Mouse (Mus musculus) neural tube, embryonic 10.5 days (tissue): Measurements from ENCODE around the gene Fnbp1.

ENCODE experiments used
- DNase-seq: peaks from one replicate; pipeline ENCODE4 v3.0.0-alpha.2; 2017; ENCODE audit warnings: low spot score; ENCODE audit errors: extremely low spot score

Fnbp1 gene

DNA sequence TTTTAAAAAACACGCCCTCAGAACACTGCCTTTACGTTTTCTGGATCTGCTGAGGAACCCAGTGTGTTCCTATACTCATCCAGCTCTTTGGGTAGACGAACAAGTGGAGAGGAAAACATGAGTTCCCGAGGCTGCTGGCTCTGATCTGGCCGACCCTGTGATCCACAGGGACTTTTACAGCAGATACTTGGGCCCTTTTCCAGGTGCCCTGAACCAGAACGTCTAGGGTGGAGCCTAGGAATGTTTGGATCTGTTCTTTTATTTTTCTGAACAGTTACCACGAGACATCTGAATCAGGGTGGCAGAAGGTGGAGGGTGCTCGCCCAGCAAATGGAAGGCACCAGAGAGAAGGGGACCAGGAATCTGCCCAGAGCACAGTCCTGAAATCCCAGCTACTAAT, 42.7 kb downstream of the Fnbp1 start:
- DNase-seq = no peak

- no peak for DNase-seq
Observed at GRCm38 (mm10) chr2:31098616-31099015, 43.2 kb downstream of the Fnbp1 start.

DNA sequence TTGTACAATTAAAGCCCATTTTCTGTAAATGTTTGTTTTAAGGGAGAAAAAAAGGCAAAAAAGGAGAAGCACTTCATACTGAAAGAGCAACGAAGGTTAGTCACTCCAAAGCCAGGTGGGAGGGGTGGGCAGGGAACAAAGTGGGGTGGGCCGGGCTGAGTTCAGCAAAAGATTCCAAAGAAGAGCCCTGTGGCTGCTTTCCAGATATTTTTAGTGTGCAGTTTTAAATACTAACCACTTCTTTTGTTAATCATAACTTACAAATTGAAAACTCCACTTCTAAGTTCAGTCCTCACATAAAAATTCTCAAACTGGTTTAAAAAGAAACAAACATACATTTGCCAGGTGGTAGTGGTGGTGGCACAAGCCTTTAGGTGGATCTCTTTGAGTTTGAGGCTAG, 44.5 kb downstream of the Fnbp1 start:
- DNase-seq = no peak

DNA sequence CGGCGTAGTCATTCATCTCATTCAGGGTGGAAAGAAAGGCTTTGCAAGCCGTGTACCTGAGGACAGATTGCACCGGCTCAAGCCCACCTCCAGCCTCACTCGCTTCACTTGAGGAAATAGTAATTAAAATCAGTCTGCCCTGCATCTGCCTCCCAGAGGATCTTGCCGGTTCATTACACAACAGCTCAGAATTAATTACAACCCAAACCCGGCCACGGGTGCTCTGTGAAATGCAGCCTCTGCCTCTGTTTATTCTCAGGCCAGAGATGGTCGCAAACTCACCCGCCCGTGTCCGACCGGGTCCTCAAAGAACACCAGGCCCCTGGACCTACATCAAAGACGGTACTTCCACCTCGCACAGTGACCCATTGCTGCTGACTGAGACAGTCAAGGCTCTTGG, 45.7 kb downstream of the Fnbp1 start:
- DNase-seq = no peak

DNA sequence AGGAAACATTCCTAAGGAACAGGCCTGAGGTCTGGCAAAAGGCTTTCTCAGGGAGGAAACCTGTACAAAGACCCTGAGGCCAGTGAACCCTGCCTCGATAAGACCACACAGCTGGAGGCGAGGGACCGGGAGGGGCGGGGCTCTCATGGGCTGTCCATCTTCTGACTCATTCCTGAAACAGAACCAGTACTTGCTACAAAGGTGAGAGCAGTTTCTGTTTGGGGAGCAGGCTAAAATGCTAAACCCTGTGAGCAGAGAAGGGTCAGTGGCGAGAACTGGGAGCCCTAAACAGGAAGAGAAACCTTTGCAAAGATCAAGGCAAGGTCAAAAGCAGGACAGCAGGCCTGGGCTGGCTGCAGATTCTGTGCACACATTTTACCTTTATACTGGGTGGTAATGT, 47.2 kb downstream of the Fnbp1 start:
- DNase-seq = no peak

- no peak for DNase-seq
Observed at GRCm38 (mm10) chr2:31092939-31093338, 48.9 kb downstream of the Fnbp1 start.

DNA sequence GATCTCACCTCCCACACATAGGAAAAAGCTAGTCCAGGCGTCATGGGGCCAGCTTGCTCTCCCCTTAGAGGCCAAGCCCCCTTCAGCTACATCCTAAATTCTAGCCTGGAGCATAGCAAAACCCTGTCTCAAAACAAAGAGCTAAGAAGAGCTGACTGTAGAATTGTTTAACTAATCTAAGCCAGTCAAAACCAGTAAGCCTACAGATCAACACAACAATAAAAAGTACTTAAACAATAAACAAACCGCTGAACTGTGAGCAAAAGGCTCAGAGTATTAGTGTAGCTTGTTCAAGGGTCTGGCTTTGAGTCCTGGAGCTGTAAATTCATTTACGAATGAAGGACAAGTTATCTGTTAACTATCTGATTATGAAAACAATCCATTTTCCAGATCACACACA, 50.6 kb downstream of the Fnbp1 start:
- no peak for DNase-seq

GRCm38 (mm10) chr2:31089607-31090006, 52.2 kb downstream of the Fnbp1 start:
- no peak for DNase-seq

DNA sequence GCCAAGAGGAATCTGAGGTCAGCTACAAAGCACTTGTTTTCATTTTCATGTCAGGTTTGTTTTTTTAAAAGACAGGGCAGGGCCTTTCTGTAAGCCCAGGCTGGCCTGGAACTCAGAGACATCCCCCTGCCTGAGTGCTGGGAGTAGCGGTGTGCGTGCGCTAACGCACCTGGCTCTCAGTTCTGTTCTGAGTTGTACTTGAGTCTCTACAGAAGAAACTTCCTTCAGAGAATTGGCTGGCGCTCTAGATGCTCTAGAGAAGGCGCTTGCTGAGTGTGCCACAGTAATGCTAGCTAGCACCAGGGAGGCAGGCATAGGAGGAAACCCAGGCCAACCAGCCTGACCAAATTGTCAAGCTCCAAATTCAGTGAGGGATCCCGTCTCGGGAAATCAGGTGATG, 52.9 kb downstream of the Fnbp1 start:
- DNase-seq = no peak

DNA sequence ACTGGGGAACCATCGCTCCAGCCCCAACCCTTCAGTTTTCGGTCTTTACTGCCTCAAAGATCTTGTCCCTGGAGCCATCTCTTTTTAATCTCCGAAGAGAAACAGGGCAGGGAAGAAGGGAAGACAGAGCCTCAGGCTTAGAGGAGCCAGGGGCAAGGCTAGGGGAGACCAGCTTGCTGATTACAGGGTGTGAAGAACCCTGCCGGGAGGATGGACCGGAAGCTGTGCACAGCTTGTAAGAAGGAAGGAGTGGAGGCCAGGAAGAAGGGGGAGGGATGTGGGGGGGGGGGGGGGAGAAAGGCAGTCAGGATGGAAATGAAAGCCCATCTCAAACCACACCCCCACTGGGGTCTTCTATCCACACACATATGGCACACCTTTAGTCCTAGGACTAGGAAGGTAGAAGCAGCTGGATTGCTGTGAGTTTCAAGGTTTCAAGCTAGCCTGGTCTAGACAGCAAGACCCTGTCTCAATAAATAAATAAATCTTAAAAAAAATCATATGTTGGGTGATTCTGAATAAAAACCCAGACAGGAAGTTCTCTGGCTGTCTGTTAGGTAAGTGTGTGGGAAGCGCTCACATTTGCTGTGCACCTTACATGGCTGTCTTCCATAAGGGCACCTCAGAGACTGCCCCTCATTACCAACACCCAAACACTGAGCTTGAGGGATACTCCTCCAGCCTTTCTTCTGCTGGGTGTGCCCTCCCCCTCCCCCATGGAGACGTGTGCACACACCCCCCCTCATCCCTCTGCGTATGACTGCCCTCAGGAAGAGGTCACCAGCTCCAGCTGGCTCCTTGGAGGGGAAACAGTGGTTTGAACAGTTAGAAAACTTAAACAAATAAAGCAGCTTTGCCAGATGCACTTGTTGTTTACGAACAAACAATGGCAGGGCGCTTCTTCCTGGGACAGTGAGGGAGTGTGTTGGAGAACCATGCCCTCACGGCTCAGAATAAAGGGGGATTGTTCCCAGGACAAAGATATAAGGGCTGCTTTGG, 53.8 kb downstream of the Fnbp1 start:
- DNase-seq = peak; percentile 41

GRCm38 (mm10) chr2:31087085-31087484, 54.7 kb downstream of the Fnbp1 start:
- no peak for DNase-seq

DNA sequence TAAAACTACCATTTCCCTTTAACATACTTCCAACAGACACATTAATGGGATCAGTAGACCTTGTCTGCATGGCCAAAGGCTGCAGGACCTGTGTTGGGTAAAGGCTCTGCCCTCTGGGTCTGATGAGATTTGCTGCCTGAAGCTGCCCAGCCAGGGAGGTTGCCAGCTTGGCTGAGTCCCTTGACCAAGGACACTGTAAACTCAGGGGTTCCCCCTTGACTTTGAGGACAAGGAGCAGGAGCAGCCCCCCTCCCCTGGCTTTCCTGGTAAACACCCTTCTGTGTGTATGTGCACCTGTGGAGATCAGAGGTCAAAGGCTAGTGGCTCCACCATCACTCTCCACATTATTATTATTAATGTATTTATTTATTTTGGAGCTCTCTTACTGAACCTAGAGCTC, 55.3 kb downstream of the Fnbp1 start:
- DNase-seq = no peak

GRCm38 (mm10) chr2:31084169-31084850, 57.5 kb downstream of the Fnbp1 start:
- DNase-seq = no peak

DNA sequence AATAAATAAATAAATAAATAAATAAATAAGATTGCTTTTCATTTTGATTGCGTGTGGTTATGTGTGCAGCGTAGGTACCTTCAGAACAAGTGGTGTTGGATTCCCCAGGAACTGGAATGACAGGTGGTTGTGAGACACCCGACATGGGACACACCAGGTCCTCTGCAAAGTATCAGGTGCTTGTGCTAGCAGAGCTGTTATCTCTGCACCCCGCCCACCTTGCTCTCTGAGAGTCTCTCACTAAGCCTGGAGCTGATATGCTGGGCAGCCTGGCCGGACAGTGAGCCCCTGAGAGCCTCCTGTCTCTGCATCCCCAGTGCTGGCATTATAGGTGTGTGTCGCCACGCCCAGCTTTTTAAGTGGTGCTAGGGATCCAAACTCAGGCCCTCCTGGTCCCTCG, 58.4 kb downstream of the Fnbp1 start:
- DNase-seq = no peak

DNA sequence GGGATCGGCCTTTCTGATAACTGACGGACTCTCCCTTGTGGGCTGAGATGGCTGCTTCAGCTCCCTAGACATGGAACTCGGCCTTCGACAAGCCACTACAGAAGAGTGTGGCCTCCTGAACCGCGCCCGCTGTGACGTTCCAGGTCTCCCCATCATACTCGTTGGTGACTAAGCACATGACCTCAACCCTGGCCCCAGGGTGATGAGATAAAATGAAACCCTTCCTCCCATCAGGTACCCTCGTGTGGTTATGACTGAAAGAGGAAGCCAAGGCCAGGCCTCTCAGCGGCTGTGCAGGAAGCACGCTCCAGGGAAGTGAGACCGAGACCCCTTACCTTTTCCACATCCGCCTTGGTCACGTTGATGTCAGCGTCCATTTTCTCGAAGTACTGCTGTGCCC, 59.2 kb downstream of the Fnbp1 start:
- DNase-seq = no peak

DNA sequence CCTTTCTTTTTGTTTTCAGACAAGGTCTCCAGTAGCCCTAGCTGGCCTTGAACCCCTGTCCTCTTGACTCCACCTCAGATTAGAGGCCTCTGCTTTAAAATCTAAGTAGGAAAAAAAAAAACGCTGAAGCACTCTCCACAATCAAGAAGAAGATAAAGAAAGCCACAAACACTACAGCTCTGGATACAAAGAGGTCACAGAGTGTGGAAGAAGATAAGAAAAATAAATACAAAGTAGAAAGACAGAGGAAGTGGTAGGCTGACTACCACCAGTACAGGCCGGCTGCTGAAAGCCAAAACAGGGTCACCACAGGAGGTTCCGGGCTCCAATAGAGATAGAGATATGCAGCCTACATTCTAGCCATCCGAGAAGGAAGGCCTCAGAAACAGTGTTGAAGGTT, 60.5 kb downstream of the Fnbp1 start:
- DNase-seq = no peak

- no peak for DNase-seq
Observed at GRCm38 (mm10) chr2:31079117-31079516, 62.7 kb downstream of the Fnbp1 start.

DNA sequence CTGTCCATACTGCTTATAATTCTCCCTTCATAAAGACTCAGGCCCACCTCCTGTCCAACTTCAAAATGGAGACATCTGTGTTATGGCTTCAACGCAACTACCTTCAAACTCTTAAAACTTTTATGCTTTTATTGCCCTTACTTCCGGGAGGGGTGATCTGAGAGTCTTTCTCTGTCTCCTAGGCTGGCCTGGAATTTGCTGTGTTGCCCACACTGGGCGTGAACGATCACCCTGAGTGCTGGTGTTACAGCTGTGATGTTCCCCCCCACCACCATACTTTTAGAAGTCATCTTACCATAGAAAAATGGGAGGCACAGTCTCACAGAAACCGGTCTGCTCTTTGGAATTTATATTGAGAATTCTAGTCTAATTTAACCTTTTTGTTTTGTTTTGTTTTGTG, 64.2 kb downstream of the Fnbp1 start:
- no peak for DNase-seq

DNA sequence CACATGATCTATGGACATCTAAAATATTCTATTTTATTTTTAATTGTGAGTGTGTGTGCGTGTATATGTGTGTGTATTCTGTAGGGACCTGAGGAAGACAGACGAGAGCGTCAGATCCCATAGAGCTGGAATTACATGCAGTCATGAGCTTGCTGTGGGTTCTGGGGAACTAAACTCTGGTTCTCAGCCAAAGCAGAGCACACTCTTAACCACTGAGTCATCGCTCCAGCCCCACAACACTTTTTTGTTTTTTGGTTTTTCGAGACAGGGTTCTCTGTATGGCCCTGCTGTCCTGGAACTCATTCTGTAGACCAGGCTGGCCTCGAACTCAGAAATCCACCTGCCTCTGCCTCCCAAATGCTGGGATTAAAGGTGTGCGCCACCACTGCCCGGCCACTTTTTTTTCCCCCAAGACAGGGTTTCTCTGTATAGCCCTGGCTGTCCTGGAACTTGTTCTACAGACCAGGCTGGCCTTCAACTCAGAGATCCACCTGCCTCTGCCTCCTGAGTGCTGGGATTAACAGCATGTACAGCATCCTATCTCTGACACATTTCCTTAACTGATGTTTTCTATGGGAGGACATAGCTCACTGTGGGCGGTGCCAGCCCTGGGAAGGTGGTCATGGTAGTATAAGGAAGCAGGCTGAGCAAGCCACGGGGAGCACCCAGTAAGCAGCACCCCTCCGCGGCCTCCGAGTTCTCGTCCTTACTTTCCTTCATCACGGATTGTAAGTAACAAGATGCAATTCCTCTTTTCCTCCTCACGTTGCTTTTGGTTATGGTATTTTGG, 65.3 kb downstream of the Fnbp1 start:
- DNase-seq = no peak

- DNase-seq = no peak
Observed at GRCm38 (mm10) chr2:31075836-31076235, 66.0 kb downstream of the Fnbp1 start.

- DNase-seq = no peak
Observed at GRCm38 (mm10) chr2:31075168-31075567, 66.6 kb downstream of the Fnbp1 start.

DNA sequence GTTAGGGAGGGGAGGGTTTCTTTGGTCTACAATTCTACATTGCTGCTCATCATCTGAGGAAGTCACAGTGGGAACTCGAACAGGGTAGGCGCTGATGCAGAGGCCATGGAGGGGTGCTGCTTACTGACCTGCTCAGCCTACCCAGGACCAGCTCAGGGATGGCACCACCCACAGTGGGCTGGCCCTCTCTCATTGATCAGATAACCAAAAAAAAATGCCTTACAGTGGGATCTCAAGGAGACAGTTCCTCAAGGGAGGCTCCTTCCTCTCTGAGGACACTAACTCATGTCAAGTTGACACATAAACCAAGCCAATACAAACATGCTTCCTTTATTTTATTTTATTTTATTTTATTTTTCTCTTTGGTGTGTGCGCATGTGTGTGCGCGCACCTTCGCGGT, 72.3 kb downstream of the Fnbp1 start:
- DNase-seq = no peak
